Mouse (Mus musculus) hindbrain, embryonic 12.5 days (tissue): ENCODE results near the gene Vamp8. TPM values are rescaled to one million over a fixed set of nuclear protein-coding genes. Genes with fewer than 3 reads are reported as not detected.

ENCODE experiments used
- ATAC-seq: fragments of 200-750 bp; cut with Nextera tagmentation; 2 replicates; pipeline ENCODE4 v1.8.0; 2017; ENCODE audit warnings: moderate TSS enrichment; ENCODE audit not compliant: low FRiP score
- H3K27ac ChIP-seq: fragments of 300-500 bp; sonication (generic); 2 replicates; pipeline ENCODE4 v1.5.1; 2016; ENCODE audit warnings: mild to moderate bottlenecking
- H3K27me3 ChIP-seq: fragments of 300-500 bp; sonication (generic); 2 replicates; pipeline ENCODE4 v1.6.1; 2016; ENCODE audit warnings: mild to moderate bottlenecking
- H3K36me3 ChIP-seq: fragments of 300-500 bp; sonication (generic); 2 replicates; pipeline ENCODE4 v1.6.1; 2016; ENCODE audit warnings: mild to moderate bottlenecking
- H3K4me1 ChIP-seq: fragments of 300-500 bp; sonication (generic); 2 replicates; pipeline ENCODE4 v1.6.1; 2016
- H3K4me2 ChIP-seq: fragments of 300-500 bp; sonication (generic); replicated peaks from 2 replicates; pipeline ENCODE4 v1.6.1; 2016; ENCODE audit warnings: mild to moderate bottlenecking
- H3K4me3 ChIP-seq: fragments of 300-500 bp; sonication (generic); 2 replicates; pipeline ENCODE4 v1.5.1; 2016; ENCODE audit warnings: mild to moderate bottlenecking
- H3K9ac ChIP-seq: fragments of 300-500 bp; sonication (generic); 2 replicates; pipeline ENCODE4 v1.6.1; 2016; ENCODE audit warnings: mild to moderate bottlenecking, moderate library complexity
- H3K9me3 ChIP-seq: fragments of 300-500 bp; sonication (generic); replicated peaks from 2 replicates; pipeline ENCODE4 v1.6.1; 2016; ENCODE audit warnings: mild to moderate bottlenecking
- whole genome bisulfite sequencing: fragments of 180-500 bp; shearing (Covaris S2); methylation state at CpG from one replicate; pipeline ENCODE4 v1.1.7; 2016; 5-methylcytosine and 5-hydroxymethylcytosine counted together
- polyA plus RNA-seq: library from polyadenylated mRNA; unstranded; fragments of >200 nt; fragmentation: Nextera tagmentation; extraction: Ambion mirVana; gene quantifications from 2 replicates; pipeline ENCODE4 v1.2.1, GENCODE M21; 2016

The Vamp8 gene
- polyA plus RNA-seq, 1 experiment from 2014 or later, result 45.5 TPM

- WGBS, result 71% methylated on average over 4 of the region's 4 CpGs
Observed at GRCm38 (mm10) chr6:72366844-72367443, 23.6 kb downstream of the Vamp8 start, which contains the start of gene Rnf181. Rnf181 (minus strand) TSS chr6:72366956.

GRCm38 (mm10) chr6:72366304-72366703 lies 24.2 kb downstream of the Vamp8 start:
- H3K4me2 ChIP-seq, result no peak overlapping the region
- peaks cover 14% of the 10 kb centered on the region for H3K4me1 ChIP-seq
- WGBS, result 71% methylated on average over 3 of the region's 3 CpGs
- no peak overlapping the region for H3K27ac ChIP-seq
- H3K9me3 ChIP-seq, result no peaks in the 10 kb centered on the region
- H3K36me3 ChIP-seq, result no peaks in the 10 kb centered on the region
- no peak overlapping the region for H3K9ac ChIP-seq
- no peaks in the 10 kb centered on the region for H3K27me3 ChIP-seq
- ATAC-seq, result no peak
- no peak overlapping the region for H3K4me3 ChIP-seq

More at GRCm38 (mm10) chr6:72366844-72367443, 23.6 kb downstream of the Vamp8 start, which contains the start of gene Rnf181:
- H3K36me3 ChIP-seq, result no peaks in the 10 kb centered on the region
- no peaks in the 10 kb centered on the region for H3K27me3 ChIP-seq
- H3K9me3 ChIP-seq, result no peaks in the 10 kb centered on the region
- H3K9ac ChIP-seq, result no peak within 1 kb of the TSS
- no peak for ATAC-seq
- no peak within 1 kb of the TSS for H3K4me3 ChIP-seq
- H3K4me2 ChIP-seq, result no peak within 1 kb of the TSS
- H3K27ac ChIP-seq, result no peak within 1 kb of the TSS
- H3K4me1 ChIP-seq, result peaks cover 10% of the 10 kb centered on the region

GRCm38 (mm10) chr6:72364985-72365384 lies 25.5 kb downstream of the Vamp8 start:
- no peak overlapping the region for H3K9ac ChIP-seq
- no peaks in the 10 kb centered on the region for H3K27me3 ChIP-seq
- H3K4me2 ChIP-seq, result no peak overlapping the region
- no peak overlapping the region for H3K4me3 ChIP-seq
- no peak overlapping the region for H3K27ac ChIP-seq
- H3K9me3 ChIP-seq, result no peaks in the 10 kb centered on the region
- WGBS, result 78% methylated on average over 6 of the region's 6 CpGs
- peaks cover 20% of the 10 kb centered on the region for H3K4me1 ChIP-seq
- 0 out of 2 replicates have a peak, but pooled peaks cover 4% of the 10 kb centered on the region for H3K36me3 ChIP-seq
- no peak for ATAC-seq

GRCm38 (mm10) chr6:72364009-72364408 lies 26.5 kb downstream of the Vamp8 start:
- ATAC-seq, result no peak
- 39% methylated on average over 7 of the region's 7 CpGs for WGBS
- H3K27me3 ChIP-seq, result no peaks in the 10 kb centered on the region

GRCm38 (mm10) chr6:72362132-72363028 lies 28.1 kb downstream of the Vamp8 start:
- H3K27me3 ChIP-seq, result no peaks in the 10 kb centered on the region
- peaks cover 27% of the 10 kb centered on the region for H3K36me3 ChIP-seq
- H3K4me2 ChIP-seq, result peak overlapping the region; percentile 87
- no peaks in the 10 kb centered on the region for H3K9me3 ChIP-seq
- ATAC-seq, result peak; percentile 99
- H3K4me3 ChIP-seq, result peak overlapping the region; percentile 77
- WGBS, result under 1% methylated on average over 42 of the region's 42 CpGs
- peaks cover 20% of the 10 kb centered on the region for H3K4me1 ChIP-seq
- peak overlapping the region; percentile 87 for H3K27ac ChIP-seq
- peak overlapping the region; percentile 78 for H3K9ac ChIP-seq

More at GRCm38 (mm10) chr6:72364009-72364408, 26.5 kb downstream of the Vamp8 start:
- H3K27ac ChIP-seq, result no peak overlapping the region
- no peak overlapping the region for H3K9ac ChIP-seq
- H3K4me2 ChIP-seq, result no peak overlapping the region
- H3K4me3 ChIP-seq, result no peak overlapping the region
- no peaks in the 10 kb centered on the region for H3K9me3 ChIP-seq
- peaks cover 20% of the 10 kb centered on the region for H3K4me1 ChIP-seq
- peaks cover 12% of the 10 kb centered on the region for H3K36me3 ChIP-seq

GRCm38 (mm10) chr6:72361121-72361551 lies 29.4 kb downstream of the Vamp8 start:
- peak overlapping the region; percentile 77; the same call in 1 of the 2 replicates for H3K4me3 ChIP-seq
- 80% methylated on average over 5 of the region's 5 CpGs for WGBS
- H3K4me2 ChIP-seq, result peak overlapping the region; percentile 87
- H3K27me3 ChIP-seq, result no peaks in the 10 kb centered on the region
- no peaks in the 10 kb centered on the region for H3K9me3 ChIP-seq
- H3K27ac ChIP-seq, result no peak overlapping the region
- peaks cover 22% of the 10 kb centered on the region for H3K4me1 ChIP-seq
- H3K9ac ChIP-seq, result peak overlapping the region; percentile 78; the same call in 1 of the 2 replicates
- ATAC-seq, result no peak
- peaks cover 27% of the 10 kb centered on the region for H3K36me3 ChIP-seq

- 65% methylated on average over 7 of the region's 7 CpGs for WGBS
- no peak overlapping the region; the same call in 1 of the 2 replicates for H3K4me2 ChIP-seq
- ATAC-seq, result no peak
- H3K27ac ChIP-seq, result no peak overlapping the region
- peaks cover 27% of the 10 kb centered on the region for H3K36me3 ChIP-seq
- peaks cover 28% of the 10 kb centered on the region for H3K4me1 ChIP-seq
- H3K4me3 ChIP-seq, result no peak overlapping the region
- H3K9ac ChIP-seq, result no peak overlapping the region
- H3K9me3 ChIP-seq, result no peaks in the 10 kb centered on the region
- no peaks in the 10 kb centered on the region for H3K27me3 ChIP-seq
Observed at GRCm38 (mm10) chr6:72360599-72360935, 29.9 kb downstream of the Vamp8 start.

- H3K4me1 ChIP-seq, result peaks cover 28% of the 10 kb centered on the region
- no peak overlapping the region for H3K4me2 ChIP-seq
- H3K9ac ChIP-seq, result no peak overlapping the region
- WGBS, result 83% methylated on average over 11 of the region's 11 CpGs
- no peak overlapping the region for H3K27ac ChIP-seq
- ATAC-seq, result no peak
- H3K27me3 ChIP-seq, result no peaks in the 10 kb centered on the region
- H3K4me3 ChIP-seq, result no peak overlapping the region
- peaks cover 27% of the 10 kb centered on the region for H3K36me3 ChIP-seq
- no peaks in the 10 kb centered on the region for H3K9me3 ChIP-seq
Observed at GRCm38 (mm10) chr6:72359891-72360598, 30.5 kb downstream of the Vamp8 start.

- H3K9me3 ChIP-seq, result no peaks in the 10 kb centered on the region
- peaks cover 27% of the 10 kb centered on the region for H3K36me3 ChIP-seq
- peaks cover 33% of the 10 kb centered on the region for H3K4me1 ChIP-seq
- 64% methylated on average over 2 of the region's 2 CpGs for WGBS
- H3K27me3 ChIP-seq, result no peaks in the 10 kb centered on the region
- no peak for ATAC-seq
- H3K4me3 ChIP-seq, result no peak overlapping the region
- H3K9ac ChIP-seq, result no peak overlapping the region
- H3K27ac ChIP-seq, result no peak overlapping the region
- no peak overlapping the region for H3K4me2 ChIP-seq
Observed at GRCm38 (mm10) chr6:72359343-72359742, 31.2 kb downstream of the Vamp8 start.

GRCm38 (mm10) chr6:72358086-72358764 lies 32.3 kb downstream of the Vamp8 start:
- no peak overlapping the region for H3K9ac ChIP-seq
- peaks cover 27% of the 10 kb centered on the region for H3K36me3 ChIP-seq
- no peaks in the 10 kb centered on the region; the same call in 1 of the 2 replicates for H3K27me3 ChIP-seq
- no peak for ATAC-seq
- no peaks in the 10 kb centered on the region for H3K9me3 ChIP-seq
- no peak overlapping the region for H3K4me2 ChIP-seq
- H3K4me3 ChIP-seq, result no peak overlapping the region
- no peak overlapping the region for H3K27ac ChIP-seq
- WGBS, result 95% methylated on average over 10 of the region's 10 CpGs
- H3K4me1 ChIP-seq, result peaks cover 36% of the 10 kb centered on the region

- H3K4me3 ChIP-seq, result no peak overlapping the region
- ATAC-seq, result no peak
- peaks cover 32% of the 10 kb centered on the region for H3K4me1 ChIP-seq
- no peak overlapping the region for H3K9ac ChIP-seq
- H3K36me3 ChIP-seq, result peaks cover 27% of the 10 kb centered on the region
- no peaks in the 10 kb centered on the region; the same call in 1 of the 2 replicates for H3K27me3 ChIP-seq
- H3K4me2 ChIP-seq, result no peak overlapping the region
- H3K27ac ChIP-seq, result no peak overlapping the region
- WGBS, result 80% methylated on average over 5 of the region's 5 CpGs
- no peaks in the 10 kb centered on the region for H3K9me3 ChIP-seq
Observed at GRCm38 (mm10) chr6:72357164-72358079, 33.1 kb downstream of the Vamp8 start.
